Mouse (Mus musculus): ENCODE results near the gene Smgc. TPM values are rescaled to one million over a fixed set of nuclear protein-coding genes. Genes with fewer than 3 reads are reported as not detected.
"Not testable (repeated sequence)": the region's sequence is repeated elsewhere in the genome, so short reads cannot be mapped to it uniquely, and the experiment has no call there.

Gene Smgc
- not detected in 2 replicates for total RNA-seq (2015; ENCODE audit: low replicate concordance)
- total RNA-seq (2017; ENCODE audit: low replicate concordance), result not detected in 2 replicates

GRCm38 (mm10) chr15:91837965-91838364 is at the start of gene Smgc:
Gene Smgc (plus strand): TSS chr15:91838265.
- ATAC-seq (replicated peaks; ENCODE audit: low FRiP score, poor library complexity, severe bottlenecking), result no peak

DNA sequence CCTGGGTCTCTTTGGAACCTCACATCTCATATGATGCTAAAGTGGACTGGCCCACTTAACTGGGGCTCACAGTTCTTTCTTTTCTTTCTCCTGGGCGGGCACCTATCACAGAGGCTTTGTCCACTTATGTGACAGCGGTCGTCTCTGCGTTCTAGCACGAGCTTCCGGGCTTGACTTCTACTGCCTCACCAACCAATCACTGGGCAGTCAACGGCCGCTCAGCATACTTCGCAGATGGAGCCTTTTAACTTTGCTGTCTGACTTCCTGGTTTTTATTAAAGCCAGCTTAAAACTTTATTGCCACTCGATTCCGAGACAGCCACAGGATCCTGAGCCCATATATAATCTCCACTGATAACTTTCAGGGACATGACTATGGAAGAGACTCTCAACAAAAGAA is 49.7 kb upstream of the Smgc start:
- no peak for ATAC-seq (replicated peaks; ENCODE audit: low FRiP score, poor library complexity, severe bottlenecking)

GRCm38 (mm10) chr15:91806463-91806862 is 31.6 kb upstream of the Smgc start:
- no peak for ATAC-seq (replicated peaks; ENCODE audit: low FRiP score, poor library complexity, severe bottlenecking)

- ATAC-seq (replicated peaks; ENCODE audit: low FRiP score, poor library complexity, severe bottlenecking), result no peak
Observed at GRCm38 (mm10) chr15:91835319-91835718, 2.7 kb upstream of the Smgc start.

DNA sequence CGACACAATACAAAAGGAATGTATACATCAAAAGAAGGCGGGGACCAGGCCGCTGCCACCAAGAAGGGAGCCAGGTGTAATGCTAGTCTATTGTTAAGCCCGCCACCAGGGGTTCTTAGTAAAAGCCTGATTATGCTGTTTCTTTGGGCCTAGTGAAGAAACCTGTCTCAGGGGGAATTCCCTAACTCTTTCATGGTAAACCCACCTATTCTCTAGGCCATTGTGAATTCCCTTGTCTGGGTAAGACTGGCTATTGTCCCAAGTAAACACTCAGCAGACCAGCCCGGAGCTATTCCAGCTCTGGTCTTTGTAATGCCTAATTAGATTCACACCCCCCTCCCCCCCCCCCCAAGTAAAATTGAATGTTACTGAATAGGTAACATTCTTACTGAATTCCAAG is 26.1 kb downstream of the Smgc start:
- not testable (repeated sequence) for ATAC-seq (replicated peaks; ENCODE audit: low FRiP score, poor library complexity, severe bottlenecking)

DNA sequence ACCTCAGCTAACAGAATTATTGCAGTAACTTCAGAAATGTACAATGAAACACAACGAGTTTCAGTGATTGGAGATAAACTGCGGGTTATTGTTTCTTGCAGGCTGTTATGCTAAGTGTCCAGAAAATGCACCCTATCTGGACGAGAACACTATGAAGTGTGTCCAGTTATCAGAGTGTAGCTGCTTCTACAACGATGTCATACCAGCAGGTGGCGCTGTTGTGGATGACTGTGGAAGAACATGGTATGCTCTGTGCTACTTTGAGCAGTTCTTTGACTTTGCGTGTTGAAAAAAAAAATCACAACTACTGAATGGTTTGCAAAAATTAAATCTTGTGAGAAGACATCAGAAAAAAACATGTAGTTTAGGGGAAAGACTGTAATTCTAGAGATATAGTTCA is 62.2 kb downstream of the Smgc start:
- no peak for ATAC-seq (replicated peaks; ENCODE audit: low FRiP score, poor library complexity, severe bottlenecking)

DNA sequence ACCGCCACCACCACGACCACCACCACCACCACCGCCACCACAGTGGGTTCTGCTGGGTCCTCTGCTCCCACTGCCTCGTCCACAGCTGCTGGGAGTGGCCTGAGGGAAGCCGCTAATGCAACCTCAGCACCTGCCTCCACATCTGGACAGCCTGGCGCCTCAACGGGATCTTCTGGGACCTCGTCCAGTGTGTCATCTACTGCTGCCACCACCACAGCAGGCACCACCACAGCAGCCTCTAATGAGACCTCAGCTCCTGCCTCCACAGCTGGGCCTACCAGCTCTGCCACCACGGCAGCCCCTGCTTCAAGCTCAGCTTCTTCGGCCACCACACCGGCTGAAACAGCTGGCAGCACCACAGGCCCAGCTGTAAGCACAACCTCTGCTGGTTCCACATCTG is 69.0 kb downstream of the Smgc start:
- ATAC-seq (replicated peaks; ENCODE audit: low FRiP score, poor library complexity, severe bottlenecking), result not testable (repeated sequence)

Other genes with a start within 250 kb of the Smgc start
- gene Lrrk2, start 165.1 kb upstream of the Smgc start, total RNA-seq (2015; ENCODE audit: low replicate concordance), result 8.0 and 16.2 TPM in 2 replicates
- gene Lrrk2, start 165.1 kb upstream of the Smgc start, total RNA-seq (2017; ENCODE audit: low replicate concordance), result 9.9 and 15.5 TPM in 2 replicates
- gene Cntn1, start 212.9 kb downstream of the Smgc start, total RNA-seq (2015; ENCODE audit: low replicate concordance), result not detected in 2 replicates
- gene Cntn1, start 212.9 kb downstream of the Smgc start, total RNA-seq (2017; ENCODE audit: low replicate concordance), result not detected in 2 replicates

Measured in erythroid progenitor cell, adult 5-6 weeks (primary cell).